Mouse (Mus musculus): ENCODE measurements around the gene Lrrfip2. TPM values are rescaled to one million over a fixed set of nuclear protein-coding genes. Genes with fewer than 3 reads are reported as not detected.

Lrrfip2 gene
- polyA plus RNA-seq, 1 experiment: 1.6 TPM

- no peaks in the 10 kb centered on the region for H3K9me3 ChIP-seq (ENCODE audit: control insufficient read depth, low read length)
- H3K27me3 ChIP-seq (ENCODE audit: control insufficient read depth): no peaks in the 10 kb centered on the region
- no peaks in the 10 kb centered on the region for H3K4me1 ChIP-seq (ENCODE audit: control insufficient read depth)
- peaks cover 88% of the 10 kb centered on the region for H3K36me3 ChIP-seq (ENCODE audit: control insufficient read depth)
- H3K4me3 ChIP-seq (replicated peaks): no peak overlapping the region
- TF ChIP-seq GATA1 (IDR thresholded peaks at IDR 0.05; ENCODE audit: low read length) (no peak), TAL1 (IDR thresholded peaks at IDR 0.05; ENCODE audit: low read length) (no peak)
Observed at GRCm38 (mm10) chr9:111239821-111240220, 122.4 kb downstream of the Lrrfip2 start.

- Histone ChIP-seq H3K9me3 (ENCODE audit: control insufficient read depth, low read length) (no peaks in the 10 kb centered on the region), H3K4me3 (replicated peaks) (no peak overlapping the region), H3K36me3 (ENCODE audit: control insufficient read depth) (peaks cover 81% of the 10 kb centered on the region), H3K4me1 (ENCODE audit: control insufficient read depth) (peaks cover 3% of the 10 kb centered on the region), H3K27me3 (ENCODE audit: control insufficient read depth) (no peaks in the 10 kb centered on the region)
- TF ChIP-seq TAL1 (IDR thresholded peaks at IDR 0.05; ENCODE audit: low read length): no peak
- TF ChIP-seq GATA1 (IDR thresholded peaks at IDR 0.05; ENCODE audit: low read length): no peak
Observed at GRCm38 (mm10) chr9:111243384-111243783, 126.0 kb downstream of the Lrrfip2 start.

DNA sequence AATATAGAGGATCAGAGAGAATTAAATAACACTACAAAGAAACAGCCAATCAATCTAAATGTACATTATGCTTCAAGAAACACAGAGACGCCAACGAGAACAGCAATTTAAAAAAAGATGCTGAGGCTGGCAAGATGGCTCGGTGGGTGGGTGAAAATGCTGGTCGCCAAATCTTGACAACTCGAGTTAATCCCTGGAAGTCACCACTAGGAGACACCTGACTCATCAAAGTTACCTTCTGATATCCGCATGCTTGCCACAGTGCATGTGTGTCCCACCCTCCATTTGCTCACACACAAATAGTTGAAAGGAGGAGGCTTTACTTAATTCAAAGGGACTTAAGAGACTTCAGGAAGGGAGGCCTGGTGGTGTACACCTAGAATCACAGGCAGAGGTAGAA lies 128.2 kb downstream of the Lrrfip2 start:
- H3K4me1 ChIP-seq (ENCODE audit: control insufficient read depth): peaks cover 3% of the 10 kb centered on the region
- no peaks in the 10 kb centered on the region for H3K27me3 ChIP-seq (ENCODE audit: control insufficient read depth)
- peaks cover 81% of the 10 kb centered on the region for H3K36me3 ChIP-seq (ENCODE audit: control insufficient read depth)
- H3K9me3 ChIP-seq (ENCODE audit: control insufficient read depth, low read length): no peaks in the 10 kb centered on the region
- no peak overlapping the region for H3K4me3 ChIP-seq (replicated peaks)
- TF ChIP-seq GATA1 (IDR thresholded peaks at IDR 0.05; ENCODE audit: low read length) (no peak), TAL1 (IDR thresholded peaks at IDR 0.05; ENCODE audit: low read length) (no peak)

DNA sequence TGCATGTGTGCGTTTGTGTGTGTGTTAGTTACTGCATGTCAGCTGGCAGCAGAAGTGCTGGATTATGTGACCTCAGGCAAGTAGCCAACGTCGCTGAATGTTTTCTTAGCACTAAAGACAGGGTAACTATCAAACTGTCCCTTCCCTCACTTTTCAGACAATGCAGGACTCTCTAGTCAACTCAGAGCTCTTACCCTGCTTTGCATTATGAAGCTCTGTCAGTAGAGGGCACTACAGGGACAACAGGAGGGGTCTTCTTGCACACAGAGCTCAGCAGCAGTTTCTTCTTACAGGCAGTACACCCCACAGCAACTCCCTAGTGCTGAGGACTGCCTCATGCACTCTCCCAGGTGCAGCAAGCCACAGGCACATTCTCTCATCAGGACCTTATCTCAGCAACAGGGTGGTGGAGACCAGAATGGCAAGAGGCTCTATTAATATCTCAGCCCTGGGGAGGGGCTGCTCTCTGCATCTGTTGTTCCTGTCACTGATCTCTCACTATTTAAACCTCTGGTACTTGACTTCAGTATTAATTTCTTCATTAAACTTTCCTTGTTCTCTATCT lies 130.4 kb downstream of the Lrrfip2 start:
- H3K4me1 ChIP-seq (ENCODE audit: control insufficient read depth): peaks cover 3% of the 10 kb centered on the region
- TF ChIP-seq GATA1 (IDR thresholded peaks at IDR 0.05; ENCODE audit: low read length) (no peak), TAL1 (IDR thresholded peaks at IDR 0.05; ENCODE audit: low read length) (no peak)
- H3K27me3 ChIP-seq (ENCODE audit: control insufficient read depth): no peaks in the 10 kb centered on the region
- H3K9me3 ChIP-seq (ENCODE audit: control insufficient read depth, low read length): no peaks in the 10 kb centered on the region
- H3K4me3 ChIP-seq (replicated peaks): no peak overlapping the region
- peaks cover 88% of the 10 kb centered on the region for H3K36me3 ChIP-seq (ENCODE audit: control insufficient read depth)

DNA sequence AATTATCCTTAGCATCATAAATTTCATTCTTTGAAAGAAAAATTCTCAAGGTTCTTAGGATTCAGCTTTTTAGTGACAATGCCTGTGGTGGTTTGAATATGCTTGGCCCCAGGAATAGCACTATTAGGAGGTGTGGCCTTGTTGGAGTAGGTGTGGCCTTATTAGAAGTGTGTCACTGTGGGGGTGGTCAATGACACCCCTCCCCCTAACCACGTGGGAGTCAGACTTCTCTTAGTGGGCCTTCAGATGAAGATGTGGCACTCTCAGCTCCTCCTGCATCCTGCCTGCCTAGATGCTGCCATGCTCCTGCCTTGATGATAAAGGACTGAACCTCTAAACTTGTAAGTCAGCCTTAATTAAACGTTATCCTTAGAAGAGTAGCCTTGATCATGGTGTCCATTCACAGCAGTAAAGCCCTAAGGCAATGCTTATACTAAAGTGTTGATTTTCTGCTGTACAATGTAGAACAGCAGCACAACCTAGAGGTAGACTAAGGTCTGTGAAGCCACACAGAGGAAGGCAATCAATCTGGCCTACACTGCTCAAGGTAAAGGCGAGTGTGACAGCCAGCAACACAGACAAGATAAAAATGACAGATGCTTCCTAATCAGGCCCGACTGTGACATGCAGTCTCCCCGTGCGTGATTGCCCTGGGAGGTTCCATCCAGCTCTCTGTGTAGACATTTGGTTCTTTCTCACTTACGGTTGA lies 134.9 kb downstream of the Lrrfip2 start:
- Histone ChIP-seq H3K9me3 (ENCODE audit: control insufficient read depth, low read length) (no peaks in the 10 kb centered on the region), H3K36me3 (ENCODE audit: control insufficient read depth) (peaks cover 96% of the 10 kb centered on the region), H3K4me3 (replicated peaks) (no peak overlapping the region), H3K27me3 (ENCODE audit: control insufficient read depth) (no peaks in the 10 kb centered on the region), H3K4me1 (ENCODE audit: control insufficient read depth) (peaks cover 2% of the 10 kb centered on the region)
- TF ChIP-seq GATA1 (IDR thresholded peaks at IDR 0.05; ENCODE audit: low read length): no peak
- TF ChIP-seq TAL1 (IDR thresholded peaks at IDR 0.05; ENCODE audit: low read length): no peak

DNA sequence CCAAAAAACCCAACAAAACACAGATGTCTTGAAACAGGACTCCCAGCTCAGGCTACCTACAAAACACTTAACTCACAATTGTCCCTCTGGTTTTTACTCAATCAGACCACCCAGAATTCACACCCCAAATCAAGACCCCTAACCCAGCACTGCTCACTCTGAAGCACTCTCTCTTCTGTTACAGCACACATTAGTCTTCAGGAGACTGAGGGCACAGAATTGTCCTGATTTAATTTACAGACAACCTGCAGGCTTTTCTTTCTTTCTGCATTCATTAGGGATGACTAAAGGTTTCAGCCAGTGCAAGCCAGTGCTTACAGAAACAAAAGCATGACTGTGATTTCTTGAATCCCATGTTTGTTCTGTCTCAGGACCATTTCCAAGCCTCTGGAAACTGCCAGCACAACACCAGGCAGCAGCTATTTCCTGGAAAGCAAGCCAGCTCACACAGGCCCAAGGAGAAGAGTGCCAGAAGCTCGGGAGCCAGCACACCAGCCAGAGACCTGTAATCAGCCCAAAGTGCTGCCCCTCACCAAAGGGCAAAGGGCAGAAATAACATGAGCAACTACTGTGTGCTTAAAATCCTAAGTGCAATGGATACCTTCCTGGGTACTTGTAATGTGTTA lies 143.1 kb downstream of the Lrrfip2 start:
- TF ChIP-seq TAL1 (IDR thresholded peaks at IDR 0.05; ENCODE audit: low read length) (no peak), GATA1 (IDR thresholded peaks at IDR 0.05; ENCODE audit: low read length) (no peak)
- no peak overlapping the region for H3K4me3 ChIP-seq (replicated peaks)
- no peaks in the 10 kb centered on the region for H3K4me1 ChIP-seq (ENCODE audit: control insufficient read depth)
- H3K36me3 ChIP-seq (ENCODE audit: control insufficient read depth): peaks cover 88% of the 10 kb centered on the region
- H3K27me3 ChIP-seq (ENCODE audit: control insufficient read depth): no peaks in the 10 kb centered on the region
- H3K9me3 ChIP-seq (ENCODE audit: control insufficient read depth, low read length): no peaks in the 10 kb centered on the region

- Histone ChIP-seq H3K9me3 (ENCODE audit: control insufficient read depth, low read length) (no peaks in the 10 kb centered on the region), H3K36me3 (ENCODE audit: control insufficient read depth) (peaks cover 89% of the 10 kb centered on the region), H3K27me3 (ENCODE audit: control insufficient read depth) (no peaks in the 10 kb centered on the region), H3K4me3 (replicated peaks) (no peak overlapping the region), H3K4me1 (ENCODE audit: control insufficient read depth) (no peaks in the 10 kb centered on the region)
- TF ChIP-seq TAL1 (IDR thresholded peaks at IDR 0.05; ENCODE audit: low read length) (no peak), GATA1 (IDR thresholded peaks at IDR 0.05; ENCODE audit: low read length) (no peak)
Observed at GRCm38 (mm10) chr9:111261356-111261755, 144.0 kb downstream of the Lrrfip2 start.

GRCm38 (mm10) chr9:111267998-111268397 lies 150.6 kb downstream of the Lrrfip2 start:
- H3K27me3 ChIP-seq (ENCODE audit: control insufficient read depth): no peaks in the 10 kb centered on the region
- H3K4me3 ChIP-seq (replicated peaks): no peak overlapping the region
- TF ChIP-seq GATA1 (IDR thresholded peaks at IDR 0.05; ENCODE audit: low read length) (no peak), TAL1 (IDR thresholded peaks at IDR 0.05; ENCODE audit: low read length) (no peak)
- H3K4me1 ChIP-seq (ENCODE audit: control insufficient read depth): peaks cover 22% of the 10 kb centered on the region
- H3K9me3 ChIP-seq (ENCODE audit: control insufficient read depth, low read length): no peaks in the 10 kb centered on the region
- H3K36me3 ChIP-seq (ENCODE audit: control insufficient read depth): peaks cover 53% of the 10 kb centered on the region

DNA sequence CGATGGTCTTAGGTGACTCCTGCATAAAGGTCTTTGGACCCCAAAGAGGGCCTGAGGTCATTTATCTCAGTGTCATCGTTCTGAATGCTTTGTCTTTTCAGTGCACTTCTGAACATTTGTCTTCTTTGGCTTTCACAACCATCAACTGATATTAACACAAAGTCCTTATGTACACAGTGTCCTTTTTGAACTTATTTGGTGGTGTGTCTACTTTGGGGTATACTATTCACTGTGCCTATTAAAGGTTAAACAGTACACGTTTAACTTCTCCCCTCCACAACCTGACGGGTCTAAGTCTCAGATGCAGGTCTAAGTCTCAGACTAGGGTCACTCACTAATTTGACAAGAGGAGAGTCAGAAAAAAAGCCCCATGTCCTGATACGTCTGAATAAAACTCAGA lies 153.2 kb downstream of the Lrrfip2 start:
- H3K36me3 ChIP-seq (ENCODE audit: control insufficient read depth): peaks cover 54% of the 10 kb centered on the region
- TF ChIP-seq GATA1 (IDR thresholded peaks at IDR 0.05; ENCODE audit: low read length): no peak
- TF ChIP-seq TAL1 (IDR thresholded peaks at IDR 0.05; ENCODE audit: low read length): no peak

More for the DNA sequence above, 153.2 kb downstream of the Lrrfip2 start:
- H3K27me3 ChIP-seq (ENCODE audit: control insufficient read depth): no peaks in the 10 kb centered on the region
- H3K4me3 ChIP-seq (replicated peaks): peak overlapping the region; percentile 79
- no peaks in the 10 kb centered on the region for H3K9me3 ChIP-seq (ENCODE audit: control insufficient read depth, low read length)
- H3K4me1 ChIP-seq (ENCODE audit: control insufficient read depth): peaks cover 44% of the 10 kb centered on the region
